Mouse (Mus musculus): ENCODE results near the gene 4930402F06Rik. TPM values are rescaled to one million over a fixed set of nuclear protein-coding genes. Genes with fewer than 3 reads are reported as not detected.

Gene 4930402F06Rik
- polyA plus RNA-seq, 1 experiment from 2014 or later = not detected

DNA sequence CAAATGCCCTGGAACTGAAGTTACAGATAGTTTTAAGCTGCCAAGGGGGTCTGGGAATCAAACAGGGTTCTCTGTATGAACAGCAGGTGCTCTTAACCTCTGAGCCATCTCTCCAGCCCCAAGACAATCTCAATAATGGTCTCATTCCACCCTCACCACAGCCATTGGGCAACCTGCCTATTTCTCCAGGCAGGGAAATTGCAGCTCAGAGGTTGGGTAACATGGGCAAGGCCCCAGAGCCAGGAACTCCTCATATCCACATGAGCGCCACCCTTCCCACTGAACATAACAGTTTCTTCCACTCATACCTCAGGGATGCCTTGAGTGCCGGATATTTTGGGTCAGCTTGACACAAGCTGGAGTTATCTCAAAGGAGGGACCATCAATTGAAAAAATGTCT lies 40.8 kb upstream of the 4930402F06Rik start:
- DNase-seq (ENCODE audit: low spot score) = no peak
- no peak for ATAC-seq (replicated peaks; ENCODE audit: low FRiP score)
- Histone ChIP-seq H3K27me3 (replicated peaks; ENCODE audit: control insufficient read depth, insufficient read depth, low read length) (no peaks in the 10 kb centered on the region), H3K4me1 (replicated peaks; ENCODE audit: control insufficient read depth, insufficient read depth, low read length) (peaks cover 10% of the 10 kb centered on the region), H3K4me3 (ENCODE audit: low read depth, low read length) (no peak overlapping the region), H3K4me2 (no peak overlapping the region), H3K27ac (ENCODE audit: low read depth, low read length) (no peak overlapping the region), H3K9ac (ENCODE audit: low read depth, low read length) (no peak overlapping the region), H3K36me3 (ENCODE audit: control insufficient read depth, insufficient read depth, low read length) (peaks cover 2% of the 10 kb centered on the region; the same call in 1 of the 2 replicates), H3K9me3 (ENCODE audit: control insufficient read depth, low read length) (no peaks in the 10 kb centered on the region)
- 79% methylated on average over 2 of the region's 2 CpGs for WGBS

DNA sequence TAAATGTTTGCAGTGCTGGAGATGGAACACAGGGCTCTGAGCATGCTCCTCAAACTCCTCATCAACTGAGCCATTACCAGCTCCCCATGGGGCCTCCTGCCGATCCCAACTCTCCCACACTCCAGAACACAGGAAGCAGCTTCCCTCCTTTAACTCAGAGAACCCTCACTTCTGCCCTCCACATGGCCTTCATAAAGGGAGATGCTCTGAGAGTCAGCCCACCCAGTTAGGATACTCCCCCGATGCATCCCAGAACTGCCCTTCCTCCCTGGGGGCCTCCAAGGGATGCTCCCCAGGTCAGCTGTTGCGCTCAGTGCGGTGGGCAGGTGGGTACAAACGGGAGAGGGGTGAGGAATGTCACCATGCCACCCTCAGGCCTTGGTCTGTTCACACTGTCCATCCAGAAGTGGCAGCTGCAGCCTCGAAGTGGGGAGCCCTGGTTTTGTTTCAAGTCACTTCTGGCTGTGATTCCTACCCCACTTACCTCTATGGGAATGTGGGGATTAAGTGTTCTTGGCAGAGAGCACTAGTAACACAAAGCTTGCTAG lies 37.7 kb upstream of the 4930402F06Rik start:
- no peaks in the 10 kb centered on the region for H3K27me3 ChIP-seq (replicated peaks; ENCODE audit: control insufficient read depth, insufficient read depth, low read length)
- no peak for ATAC-seq (replicated peaks; ENCODE audit: low FRiP score)
- no peaks in the 10 kb centered on the region for H3K9me3 ChIP-seq (ENCODE audit: control insufficient read depth, low read length)
- no peak for DNase-seq (ENCODE audit: low spot score)
- peaks cover 2% of the 10 kb centered on the region; the same call in 1 of the 2 replicates for H3K36me3 ChIP-seq (ENCODE audit: control insufficient read depth, insufficient read depth, low read length)
- H3K4me3 ChIP-seq (ENCODE audit: low read depth, low read length) = no peak overlapping the region
- H3K4me1 ChIP-seq (replicated peaks; ENCODE audit: control insufficient read depth, insufficient read depth, low read length) = peaks cover 10% of the 10 kb centered on the region
- no peak overlapping the region for H3K9ac ChIP-seq (ENCODE audit: low read depth, low read length)
- no peak overlapping the region for H3K4me2 ChIP-seq
- H3K27ac ChIP-seq (ENCODE audit: low read depth, low read length) = no peak overlapping the region
- 84% methylated on average over 6 of the region's 6 CpGs for WGBS

DNA sequence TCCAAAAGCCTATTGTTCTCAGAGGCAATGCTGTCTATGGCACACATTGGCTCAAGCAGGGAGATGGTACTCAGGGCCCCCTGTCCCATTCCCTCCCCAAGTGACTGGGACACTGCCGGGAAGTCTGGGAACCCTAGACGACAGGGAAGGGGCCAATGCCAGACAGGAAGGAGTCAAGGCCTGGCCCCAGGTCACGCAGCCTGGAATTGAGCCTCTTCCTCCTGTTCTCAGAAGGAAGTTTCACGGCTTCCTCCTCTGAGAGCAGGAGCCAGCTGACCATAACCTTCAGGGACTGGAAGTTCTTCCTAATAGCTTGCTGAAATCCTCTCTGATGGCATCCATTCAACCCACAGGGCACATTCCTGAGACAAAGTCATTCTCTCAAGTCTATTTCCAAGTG lies 36.5 kb upstream of the 4930402F06Rik start:
- Histone ChIP-seq H3K4me3 (ENCODE audit: low read depth, low read length) (no peak overlapping the region), H3K9me3 (ENCODE audit: control insufficient read depth, low read length) (no peaks in the 10 kb centered on the region), H3K27me3 (replicated peaks; ENCODE audit: control insufficient read depth, insufficient read depth, low read length) (no peaks in the 10 kb centered on the region), H3K9ac (ENCODE audit: low read depth, low read length) (no peak overlapping the region), H3K4me2 (no peak overlapping the region), H3K36me3 (ENCODE audit: control insufficient read depth, insufficient read depth, low read length) (peaks cover 2% of the 10 kb centered on the region; the same call in 1 of the 2 replicates), H3K27ac (ENCODE audit: low read depth, low read length) (peak overlapping the region; percentile 26; the same call in 1 of the 2 replicates), H3K4me1 (replicated peaks; ENCODE audit: control insufficient read depth, insufficient read depth, low read length) (peaks cover 10% of the 10 kb centered on the region)
- DNase-seq (ENCODE audit: low spot score) = no peak
- 0 out of 2 replicates have a peak, but pooled peaks have one; percentile 19 for ATAC-seq (replicated peaks; ENCODE audit: low FRiP score)
- WGBS = 58% methylated on average over 4 of the region's 4 CpGs

GRCm38 (mm10) chr2:35432472-35432871 lies 35.5 kb upstream of the 4930402F06Rik start:
- 26% methylated on average over 7 of the region's 7 CpGs for WGBS
- Histone ChIP-seq H3K27ac (ENCODE audit: low read depth, low read length) (0 out of 2 replicates have a peak overlapping the region, but pooled peaks have one; percentile 27), H3K4me3 (ENCODE audit: low read depth, low read length) (no peak overlapping the region), H3K9ac (ENCODE audit: low read depth, low read length) (no peak overlapping the region), H3K27me3 (replicated peaks; ENCODE audit: control insufficient read depth, insufficient read depth, low read length) (no peaks in the 10 kb centered on the region), H3K9me3 (ENCODE audit: control insufficient read depth, low read length) (no peaks in the 10 kb centered on the region), H3K4me1 (replicated peaks; ENCODE audit: control insufficient read depth, insufficient read depth, low read length) (peaks cover 10% of the 10 kb centered on the region), H3K36me3 (ENCODE audit: control insufficient read depth, insufficient read depth, low read length) (peaks cover 2% of the 10 kb centered on the region; the same call in 1 of the 2 replicates), H3K4me2 (no peak overlapping the region)
- ATAC-seq (replicated peaks; ENCODE audit: low FRiP score) (no peak), DNase-seq (ENCODE audit: low spot score) (no peak)

GRCm38 (mm10) chr2:35432011-35432410 lies 35.0 kb upstream of the 4930402F06Rik start:
- Histone ChIP-seq H3K4me2 (no peak overlapping the region), H3K27ac (ENCODE audit: low read depth, low read length) (no peak overlapping the region), H3K9me3 (ENCODE audit: control insufficient read depth, low read length) (no peaks in the 10 kb centered on the region), H3K36me3 (ENCODE audit: control insufficient read depth, insufficient read depth, low read length) (peaks cover 2% of the 10 kb centered on the region; the same call in 1 of the 2 replicates), H3K9ac (ENCODE audit: low read depth, low read length) (no peak overlapping the region), H3K4me3 (ENCODE audit: low read depth, low read length) (no peak overlapping the region), H3K27me3 (replicated peaks; ENCODE audit: control insufficient read depth, insufficient read depth, low read length) (no peaks in the 10 kb centered on the region), H3K4me1 (replicated peaks; ENCODE audit: control insufficient read depth, insufficient read depth, low read length) (peaks cover 10% of the 10 kb centered on the region)
- DNase-seq (ENCODE audit: low spot score) = no peak
- 53% methylated on average over 7 of the region's 7 CpGs for WGBS
- ATAC-seq (replicated peaks; ENCODE audit: low FRiP score) = 0 out of 2 replicates have a peak, but pooled peaks have one; percentile 10

DNA sequence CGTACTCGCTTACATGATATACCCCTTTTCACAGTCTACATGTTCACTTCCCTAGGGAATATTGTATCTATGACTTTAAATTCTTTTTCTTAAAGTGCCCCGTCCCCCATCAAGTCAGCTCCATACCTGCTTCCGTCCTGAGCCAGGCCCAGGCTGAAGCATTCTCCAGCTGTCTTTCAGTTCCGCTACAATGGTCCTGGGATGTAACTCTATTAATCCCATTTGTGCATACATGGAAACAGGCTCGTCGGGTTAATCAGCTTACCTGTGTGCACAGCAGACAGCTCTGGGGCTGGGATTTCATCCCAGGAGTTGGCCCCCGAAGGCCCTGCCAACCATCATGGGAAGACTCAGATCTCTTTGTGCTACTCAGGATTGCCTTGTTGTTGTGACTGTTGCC lies 33.8 kb upstream of the 4930402F06Rik start:
- 88% methylated on average over 8 of the region's 8 CpGs for WGBS
- Histone ChIP-seq H3K36me3 (ENCODE audit: control insufficient read depth, insufficient read depth, low read length) (peaks cover 2% of the 10 kb centered on the region; the same call in 1 of the 2 replicates), H3K27me3 (replicated peaks; ENCODE audit: control insufficient read depth, insufficient read depth, low read length) (no peaks in the 10 kb centered on the region), H3K4me1 (replicated peaks; ENCODE audit: control insufficient read depth, insufficient read depth, low read length) (peaks cover 10% of the 10 kb centered on the region), H3K27ac (ENCODE audit: low read depth, low read length) (no peak overlapping the region), H3K4me2 (no peak overlapping the region), H3K9me3 (ENCODE audit: control insufficient read depth, low read length) (no peaks in the 10 kb centered on the region), H3K9ac (ENCODE audit: low read depth, low read length) (no peak overlapping the region), H3K4me3 (ENCODE audit: low read depth, low read length) (no peak overlapping the region)
- DNase-seq (ENCODE audit: low spot score) (no peak), ATAC-seq (replicated peaks; ENCODE audit: low FRiP score) (no peak)

GRCm38 (mm10) chr2:35428615-35429300 lies 31.8 kb upstream of the 4930402F06Rik start:
- Histone ChIP-seq H3K36me3 (ENCODE audit: control insufficient read depth, insufficient read depth, low read length) (no peaks in the 10 kb centered on the region; the same call in 1 of the 2 replicates), H3K9ac (ENCODE audit: low read depth, low read length) (no peak overlapping the region), H3K4me1 (replicated peaks; ENCODE audit: control insufficient read depth, insufficient read depth, low read length) (peaks cover 6% of the 10 kb centered on the region), H3K4me2 (no peak overlapping the region), H3K27ac (ENCODE audit: low read depth, low read length) (no peak overlapping the region), H3K4me3 (ENCODE audit: low read depth, low read length) (no peak overlapping the region), H3K27me3 (replicated peaks; ENCODE audit: control insufficient read depth, insufficient read depth, low read length) (no peaks in the 10 kb centered on the region), H3K9me3 (ENCODE audit: control insufficient read depth, low read length) (no peaks in the 10 kb centered on the region)
- WGBS = 83% methylated on average over 4 of the region's 4 CpGs
- ATAC-seq (replicated peaks; ENCODE audit: low FRiP score) = no peak
- DNase-seq (ENCODE audit: low spot score) = no peak

DNA sequence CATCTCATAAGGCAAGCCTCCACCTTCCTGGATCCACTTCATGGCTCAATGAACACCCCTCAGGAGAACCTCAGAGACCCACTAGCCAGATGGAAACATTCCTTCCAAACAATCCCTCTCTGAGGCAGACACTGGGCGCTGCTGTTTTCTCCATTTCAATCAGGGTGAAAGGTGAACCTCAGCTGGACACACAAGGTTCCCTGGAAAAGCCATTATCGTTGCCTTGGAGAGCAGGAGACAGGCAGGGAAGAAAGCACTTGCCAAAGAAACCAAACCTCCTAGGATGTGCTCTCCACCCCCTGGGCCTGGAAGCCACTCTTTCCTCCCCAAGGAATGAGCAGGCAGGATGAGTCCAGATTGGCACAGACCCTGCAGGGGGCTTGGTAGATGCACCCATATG lies 30.6 kb upstream of the 4930402F06Rik start:
- DNase-seq (ENCODE audit: low spot score) (no peak), ATAC-seq (replicated peaks; ENCODE audit: low FRiP score) (no peak)
- Histone ChIP-seq H3K27ac (ENCODE audit: low read depth, low read length) (no peak overlapping the region), H3K36me3 (ENCODE audit: control insufficient read depth, insufficient read depth, low read length) (no peaks in the 10 kb centered on the region; the same call in 1 of the 2 replicates), H3K4me2 (no peak overlapping the region), H3K27me3 (replicated peaks; ENCODE audit: control insufficient read depth, insufficient read depth, low read length) (no peaks in the 10 kb centered on the region), H3K4me1 (replicated peaks; ENCODE audit: control insufficient read depth, insufficient read depth, low read length) (0 out of 2 replicates have a peak, but pooled peaks cover 2% of the 10 kb centered on the region), H3K9me3 (ENCODE audit: control insufficient read depth, low read length) (no peaks in the 10 kb centered on the region), H3K9ac (ENCODE audit: low read depth, low read length) (no peak overlapping the region), H3K4me3 (ENCODE audit: low read depth, low read length) (no peak overlapping the region)
- 72% methylated on average over 2 of the region's 2 CpGs for WGBS

Data from liver, embryonic 11.5 days (tissue).